Mouse (Mus musculus): Measurements from ENCODE around the gene 4930544D05Rik. TPM values are rescaled to one million over a fixed set of nuclear protein-coding genes. Genes with fewer than 3 reads are reported as not detected.

Gene 4930544D05Rik
- total RNA-seq, 1 experiment, result 0.45 TPM

GRCm38 (mm10) chr11:70580358-70580720, 35.3 kb upstream of the 4930544D05Rik start:
- TF ChIP-seq CHD2 (IDR thresholded peaks at IDR 0.05; ENCODE audit: low read depth, low read length) (no peak), HCFC1 (IDR thresholded peaks at IDR 0.05; ENCODE audit: borderline replicate concordance, insufficient read depth, low read length) (no peak), MAFK (IDR thresholded peaks at IDR 0.05; ENCODE audit: insufficient read depth, low read depth, low read length) (no peak), ZC3H11A (IDR thresholded peaks at IDR 0.05; ENCODE audit: borderline replicate concordance, low read depth, low read length) (no peak), ZNF384 (IDR thresholded peaks at IDR 0.05; ENCODE audit: low read depth, low read length) (no peak)
- in situ Hi-C loops (cut with MboI; ENCODE audit: low sequenced_read_pairs in 2 of 2, unreplicated experiment in 2 of 2), result no loop called here
- H3K4me1 ChIP-seq (ENCODE audit: control insufficient read depth in 2 of 2, insufficient read depth in 2 of 2, low read length in 2 of 2, poor library complexity in 1 of 2), result peaks cover 9 to 31% of the 10 kb centered on the region in 2 experiments
- H3K27ac ChIP-seq (ENCODE audit: insufficient read depth, low read depth, low read length, poor library complexity, severe bottlenecking), result peak overlapping the region; percentile 31; the same call in 1 of the 2 replicates
- H3K36me3 ChIP-seq (ENCODE audit: control insufficient read depth, insufficient read depth, low read length, poor library complexity, severe bottlenecking), result peaks cover 3% of the 10 kb centered on the region; the same call in 1 of the 2 replicates
- no peak overlapping the region for H3K4me3 ChIP-seq (ENCODE audit: insufficient read depth in 1 of 2, low read depth in 1 of 2, low read length in 2 of 2, poor library complexity in 1 of 2, severe bottlenecking in 1 of 2)
- DNase-seq (ENCODE audit: low read depth, low spot score), result no peak
- no peak overlapping the region for H3K9ac ChIP-seq (ENCODE audit: insufficient read depth, low read depth, low read length, poor library complexity, severe bottlenecking)
- H3K9me3 ChIP-seq (ENCODE audit: control insufficient read depth, insufficient read depth, low read depth, low read length), result no peaks in the 10 kb centered on the region

- in situ Hi-C loops (cut with MboI; ENCODE audit: low sequenced_read_pairs in 2 of 2, unreplicated experiment in 2 of 2), result no loop called here
These were observed 34.7 kb upstream of the 4930544D05Rik start for GRCm38 (mm10) chr11:70580921-70581320.

GRCm38 (mm10) chr11:70582196-70582595, 33.5 kb upstream of the 4930544D05Rik start:
- Histone ChIP-seq H3K36me3 (ENCODE audit: control insufficient read depth, insufficient read depth, low read length, poor library complexity, severe bottlenecking) (peaks cover 3% of the 10 kb centered on the region; the same call in 1 of the 2 replicates), H3K4me1 (ENCODE audit: control insufficient read depth in 2 of 2, insufficient read depth in 2 of 2, low read length in 2 of 2, poor library complexity in 1 of 2) (peaks cover 7 to 23% of the 10 kb centered on the region in 2 experiments), H3K4me3 (ENCODE audit: insufficient read depth in 1 of 2, low read depth in 1 of 2, low read length in 2 of 2, poor library complexity in 1 of 2, severe bottlenecking in 1 of 2) (no peak overlapping the region), H3K9ac (ENCODE audit: insufficient read depth, low read depth, low read length, poor library complexity, severe bottlenecking) (no peak overlapping the region), H3K9me3 (ENCODE audit: control insufficient read depth, insufficient read depth, low read depth, low read length) (no peaks in the 10 kb centered on the region), H3K27ac (ENCODE audit: insufficient read depth, low read depth, low read length, poor library complexity, severe bottlenecking) (no peak overlapping the region)
- DNase-seq (ENCODE audit: low read depth, low spot score), result no peak
- in situ Hi-C loops (cut with MboI; ENCODE audit: low sequenced_read_pairs in 2 of 2, unreplicated experiment in 2 of 2), result no loop called here
- no peak for TF ChIP-seq CHD2 (IDR thresholded peaks at IDR 0.05; ENCODE audit: low read depth, low read length)
- TF ChIP-seq ZNF384 (IDR thresholded peaks at IDR 0.05; ENCODE audit: low read depth, low read length), result no peak
- TF ChIP-seq HCFC1 (IDR thresholded peaks at IDR 0.05; ENCODE audit: borderline replicate concordance, insufficient read depth, low read length), result no peak
- no peak for TF ChIP-seq MAFK (IDR thresholded peaks at IDR 0.05; ENCODE audit: insufficient read depth, low read depth, low read length)
- no peak for TF ChIP-seq ZC3H11A (IDR thresholded peaks at IDR 0.05; ENCODE audit: borderline replicate concordance, low read depth, low read length)

More at GRCm38 (mm10) chr11:70580921-70581320, 34.7 kb upstream of the 4930544D05Rik start:
- peaks cover 9 to 33% of the 10 kb centered on the region in 2 experiments for H3K4me1 ChIP-seq (ENCODE audit: control insufficient read depth in 2 of 2, insufficient read depth in 2 of 2, low read length in 2 of 2, poor library complexity in 1 of 2)
- H3K27ac ChIP-seq (ENCODE audit: insufficient read depth, low read depth, low read length, poor library complexity, severe bottlenecking), result no peak overlapping the region
- H3K36me3 ChIP-seq (ENCODE audit: control insufficient read depth, insufficient read depth, low read length, poor library complexity, severe bottlenecking), result peaks cover 3% of the 10 kb centered on the region; the same call in 1 of the 2 replicates
- H3K4me3 ChIP-seq (ENCODE audit: insufficient read depth in 1 of 2, low read depth in 1 of 2, low read length in 2 of 2, poor library complexity in 1 of 2, severe bottlenecking in 1 of 2), result no peak overlapping the region
- DNase-seq (ENCODE audit: low read depth, low spot score), result no peak
- TF ChIP-seq HCFC1 (IDR thresholded peaks at IDR 0.05; ENCODE audit: borderline replicate concordance, insufficient read depth, low read length) (no peak), ZC3H11A (IDR thresholded peaks at IDR 0.05; ENCODE audit: borderline replicate concordance, low read depth, low read length) (no peak), MAFK (IDR thresholded peaks at IDR 0.05; ENCODE audit: insufficient read depth, low read depth, low read length) (no peak), ZNF384 (IDR thresholded peaks at IDR 0.05; ENCODE audit: low read depth, low read length) (no peak), CHD2 (IDR thresholded peaks at IDR 0.05; ENCODE audit: low read depth, low read length) (no peak)
- H3K9ac ChIP-seq (ENCODE audit: insufficient read depth, low read depth, low read length, poor library complexity, severe bottlenecking), result no peak overlapping the region
- H3K9me3 ChIP-seq (ENCODE audit: control insufficient read depth, insufficient read depth, low read depth, low read length), result no peaks in the 10 kb centered on the region

- TF ChIP-seq ZC3H11A (IDR thresholded peaks at IDR 0.05; ENCODE audit: borderline replicate concordance, low read depth, low read length) (no peak), MAFK (IDR thresholded peaks at IDR 0.05; ENCODE audit: insufficient read depth, low read depth, low read length) (no peak), ZNF384 (IDR thresholded peaks at IDR 0.05; ENCODE audit: low read depth, low read length) (no peak), HCFC1 (IDR thresholded peaks at IDR 0.05; ENCODE audit: borderline replicate concordance, insufficient read depth, low read length) (no peak), CHD2 (IDR thresholded peaks at IDR 0.05; ENCODE audit: low read depth, low read length) (no peak)
These were observed 32.5 kb upstream of the 4930544D05Rik start for GRCm38 (mm10) chr11:70583022-70583714.

More at GRCm38 (mm10) chr11:70583022-70583714, 32.5 kb upstream of the 4930544D05Rik start:
- Histone ChIP-seq H3K4me3 (ENCODE audit: insufficient read depth in 1 of 2, low read depth in 1 of 2, low read length in 2 of 2, poor library complexity in 1 of 2, severe bottlenecking in 1 of 2) (no peak overlapping the region), H3K36me3 (ENCODE audit: control insufficient read depth, insufficient read depth, low read length, poor library complexity, severe bottlenecking) (peaks cover 3% of the 10 kb centered on the region; the same call in 1 of the 2 replicates), H3K9me3 (ENCODE audit: control insufficient read depth, insufficient read depth, low read depth, low read length) (no peaks in the 10 kb centered on the region), H3K27ac (ENCODE audit: insufficient read depth, low read depth, low read length, poor library complexity, severe bottlenecking) (no peak overlapping the region), H3K9ac (ENCODE audit: insufficient read depth, low read depth, low read length, poor library complexity, severe bottlenecking) (no peak overlapping the region), H3K4me1 (ENCODE audit: control insufficient read depth in 2 of 2, insufficient read depth in 2 of 2, low read length in 2 of 2, poor library complexity in 1 of 2) (peaks cover 0 to 22% of the 10 kb centered on the region in 2 experiments; a peak in 3 of 4 replicates)
- no peak for DNase-seq (ENCODE audit: low read depth, low spot score)
- in situ Hi-C loops (cut with MboI; ENCODE audit: low sequenced_read_pairs in 2 of 2, unreplicated experiment in 2 of 2), result no loop called here

Data from ES-E14 (cell line).